Mouse (Mus musculus): ENCODE results near the gene Ano9. TPM values are rescaled to one million over a fixed set of nuclear protein-coding genes. Genes with fewer than 3 reads are reported as not detected.
A peak's percentile ranks its signal among the peaks of the same experiment; 100 is the strongest.

The Ano9 gene
- polyA plus RNA-seq, 1 experiment from 2014 or later: 0.32 TPM

DNA sequence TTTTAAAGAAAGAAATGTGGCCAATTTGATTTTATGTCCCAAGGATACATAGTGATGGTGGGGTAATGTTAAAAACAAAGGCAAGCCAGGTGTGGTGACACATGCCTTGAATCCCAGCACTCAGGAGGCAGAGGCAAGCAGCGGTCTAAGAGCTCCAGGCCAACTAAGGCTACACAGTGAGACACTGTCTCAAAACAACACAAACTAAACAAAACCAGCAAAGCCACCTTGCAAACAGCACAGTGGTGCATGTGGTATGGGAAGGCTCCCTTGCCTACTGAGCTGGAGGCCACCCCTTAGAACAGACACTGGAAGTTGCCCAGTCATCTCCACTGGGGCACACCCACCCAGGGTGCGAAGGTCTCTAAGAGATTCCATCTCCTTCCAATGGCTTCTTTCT lies 57.7 kb downstream of the Ano9 start:
- no peak for DNase-seq (ENCODE audit: low spot score)
- Histone ChIP-seq H3K4me2 (replicated peaks) (peak overlapping the region; percentile 65), H3K27ac (peak overlapping the region; percentile 94), H3K9me3 (ENCODE audit: control insufficient read depth, low read length) (no peaks in the 10 kb centered on the region), H3K4me1 (replicated peaks; ENCODE audit: control insufficient read depth, insufficient read depth, low read length) (peaks cover 24% of the 10 kb centered on the region), H3K9ac (peak overlapping the region; percentile 97), H3K36me3 (replicated peaks; ENCODE audit: control insufficient read depth, insufficient read depth) (peaks cover 19% of the 10 kb centered on the region), H3K27me3 (ENCODE audit: control insufficient read depth, insufficient read depth, low read length) (no peaks in the 10 kb centered on the region), H3K4me3 (replicated peaks; ENCODE audit: low read length) (peak overlapping the region; percentile 80)
- ATAC-seq (ENCODE audit: low FRiP score): 0 out of 2 replicates have a peak, but pooled peaks have one; percentile 0
- WGBS: 57% methylated on average over 2 of the region's 2 CpGs

DNA sequence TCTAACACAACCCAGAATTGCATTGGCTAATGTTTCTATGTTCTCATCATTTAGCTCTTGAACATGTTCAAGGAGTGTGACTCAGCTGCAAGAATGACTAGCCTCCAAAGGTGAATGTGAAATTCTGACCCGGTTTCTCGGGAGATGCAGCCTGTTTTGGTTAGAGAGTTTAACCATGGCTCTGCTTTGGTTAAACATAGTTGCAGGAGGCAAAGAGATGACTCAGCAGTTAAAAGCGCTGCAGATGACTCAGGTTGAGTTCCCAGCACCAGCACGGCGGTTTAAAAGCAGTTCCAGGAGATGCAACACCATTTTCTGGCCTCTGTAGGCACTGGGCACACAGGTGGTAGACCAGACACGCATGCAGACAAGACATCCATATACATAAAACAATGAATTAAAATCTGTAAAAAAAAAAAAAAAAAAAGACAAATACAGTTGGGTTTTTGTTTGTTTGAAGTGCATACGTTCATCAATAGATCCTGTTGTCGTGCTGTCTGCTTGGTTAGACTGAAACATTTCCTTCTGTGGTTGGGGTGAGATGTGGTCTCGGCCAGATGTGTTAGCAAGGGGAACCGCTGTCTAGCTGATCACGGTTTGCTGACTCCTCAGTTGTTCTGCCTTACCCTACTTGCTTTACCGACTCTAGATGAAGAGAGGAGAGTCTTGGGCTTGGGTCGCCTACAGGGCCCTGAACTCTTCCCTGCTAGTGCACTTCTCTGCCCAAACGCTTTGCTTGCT lies 58.8 kb downstream of the Ano9 start:
- no peak for DNase-seq (ENCODE audit: low spot score)
- WGBS: 95% methylated on average over 14 of the region's 14 CpGs
- no peaks in the 10 kb centered on the region for H3K27me3 ChIP-seq (ENCODE audit: control insufficient read depth, insufficient read depth, low read length)
- no peak overlapping the region for H3K4me3 ChIP-seq (replicated peaks; ENCODE audit: low read length)
- no peak for ATAC-seq (ENCODE audit: low FRiP score)
- no peak overlapping the region for H3K4me2 ChIP-seq (replicated peaks)
- peaks cover 7% of the 10 kb centered on the region; the same call in 1 of the 2 replicates for H3K36me3 ChIP-seq (replicated peaks; ENCODE audit: control insufficient read depth, insufficient read depth)
- peaks cover 24% of the 10 kb centered on the region for H3K4me1 ChIP-seq (replicated peaks; ENCODE audit: control insufficient read depth, insufficient read depth, low read length)
- H3K9ac ChIP-seq: no peak overlapping the region
- H3K27ac ChIP-seq: no peak overlapping the region
- no peaks in the 10 kb centered on the region for H3K9me3 ChIP-seq (ENCODE audit: control insufficient read depth, low read length)

DNA sequence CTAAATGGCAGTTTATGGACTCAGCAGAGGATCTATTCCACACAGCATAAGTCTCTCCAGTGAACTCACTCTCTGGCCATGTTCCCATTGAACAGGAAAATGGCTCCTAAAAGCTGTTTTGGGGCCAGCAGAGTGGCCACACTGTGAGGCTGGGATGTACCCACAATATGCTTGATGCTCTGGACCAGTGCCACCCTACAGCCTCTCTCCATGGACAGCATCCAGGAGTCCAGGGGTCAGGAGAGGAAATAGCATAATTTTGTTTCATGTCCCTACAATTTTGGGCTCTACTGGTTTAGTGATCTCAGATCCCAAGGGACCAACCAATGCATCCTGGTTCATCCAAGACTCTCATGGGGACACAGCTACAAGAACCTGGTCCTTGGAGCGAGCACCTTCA lies 60.1 kb downstream of the Ano9 start:
- Histone ChIP-seq H3K9me3 (ENCODE audit: control insufficient read depth, low read length) (no peaks in the 10 kb centered on the region), H3K36me3 (replicated peaks; ENCODE audit: control insufficient read depth, insufficient read depth) (no peaks in the 10 kb centered on the region), H3K27ac (no peak overlapping the region), H3K4me3 (replicated peaks; ENCODE audit: low read length) (no peak overlapping the region), H3K9ac (no peak overlapping the region), H3K4me1 (replicated peaks; ENCODE audit: control insufficient read depth, insufficient read depth, low read length) (peaks cover 19% of the 10 kb centered on the region), H3K27me3 (ENCODE audit: control insufficient read depth, insufficient read depth, low read length) (no peaks in the 10 kb centered on the region), H3K4me2 (replicated peaks) (no peak overlapping the region)
- ATAC-seq (ENCODE audit: low FRiP score): no peak
- DNase-seq (ENCODE audit: low spot score): no peak
- 96% methylated on average over 1 of the region's 1 CpGs for WGBS

DNA sequence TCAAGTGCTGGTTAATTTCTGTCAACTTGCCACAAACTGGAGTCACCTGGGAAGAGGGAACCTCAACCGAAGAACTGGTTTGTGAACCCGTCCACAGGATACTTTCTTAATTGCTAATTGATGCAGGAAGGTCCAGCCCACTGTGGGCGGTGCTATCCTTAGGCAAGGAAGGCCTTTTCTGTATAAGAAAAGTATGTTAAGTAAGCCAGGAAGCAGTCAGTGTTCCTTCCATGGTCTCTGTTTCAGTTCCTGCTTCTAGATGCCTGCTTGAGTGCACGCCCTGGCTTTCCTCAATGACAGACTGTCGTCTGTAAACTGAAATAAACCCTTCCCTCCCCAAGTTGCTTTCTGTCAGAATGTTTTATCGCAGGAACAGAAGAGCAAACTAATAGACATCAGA lies 60.6 kb downstream of the Ano9 start:
- H3K4me3 ChIP-seq (replicated peaks; ENCODE audit: low read length): no peak overlapping the region
- no peaks in the 10 kb centered on the region for H3K27me3 ChIP-seq (ENCODE audit: control insufficient read depth, insufficient read depth, low read length)
- no peak for ATAC-seq (ENCODE audit: low FRiP score)
- 89% methylated on average over 6 of the region's 6 CpGs for WGBS
- DNase-seq (ENCODE audit: low spot score): no peak
- H3K9ac ChIP-seq: no peak overlapping the region
- no peak overlapping the region for H3K27ac ChIP-seq
- H3K36me3 ChIP-seq (replicated peaks; ENCODE audit: control insufficient read depth, insufficient read depth): no peaks in the 10 kb centered on the region
- H3K4me2 ChIP-seq (replicated peaks): no peak overlapping the region
- H3K9me3 ChIP-seq (ENCODE audit: control insufficient read depth, low read length): no peaks in the 10 kb centered on the region
- H3K4me1 ChIP-seq (replicated peaks; ENCODE audit: control insufficient read depth, insufficient read depth, low read length): peaks cover 13% of the 10 kb centered on the region

DNA sequence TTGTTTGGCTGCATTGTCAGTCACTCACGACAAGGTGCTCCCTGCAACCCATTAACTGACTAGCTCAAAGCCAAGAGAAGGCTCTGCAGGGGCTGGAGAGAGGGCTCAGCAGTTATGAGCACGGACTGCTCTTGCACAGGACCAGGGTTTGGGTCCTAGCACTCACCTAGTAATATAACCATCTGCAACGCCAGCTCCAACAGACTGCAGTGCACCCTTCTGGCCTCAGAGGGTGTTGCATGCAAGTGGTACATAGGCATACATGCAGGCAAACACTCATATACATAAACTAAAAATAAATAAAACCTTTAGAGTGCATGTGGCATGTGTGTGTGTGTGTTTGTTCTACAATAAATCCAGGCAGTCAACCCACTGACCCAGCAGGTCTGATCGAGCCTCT lies 61.8 kb downstream of the Ano9 start:
- Histone ChIP-seq H3K36me3 (replicated peaks; ENCODE audit: control insufficient read depth, insufficient read depth) (no peaks in the 10 kb centered on the region), H3K9ac (no peak overlapping the region), H3K4me2 (replicated peaks) (no peak overlapping the region), H3K4me1 (replicated peaks; ENCODE audit: control insufficient read depth, insufficient read depth, low read length) (peaks cover 9% of the 10 kb centered on the region), H3K27ac (no peak overlapping the region), H3K9me3 (ENCODE audit: control insufficient read depth, low read length) (no peaks in the 10 kb centered on the region), H3K4me3 (replicated peaks; ENCODE audit: low read length) (no peak overlapping the region), H3K27me3 (ENCODE audit: control insufficient read depth, insufficient read depth, low read length) (no peaks in the 10 kb centered on the region)
- ATAC-seq (ENCODE audit: low FRiP score): no peak
- 83% methylated on average over 4 of the region's 4 CpGs for WGBS
- no peak for DNase-seq (ENCODE audit: low spot score)

DNA sequence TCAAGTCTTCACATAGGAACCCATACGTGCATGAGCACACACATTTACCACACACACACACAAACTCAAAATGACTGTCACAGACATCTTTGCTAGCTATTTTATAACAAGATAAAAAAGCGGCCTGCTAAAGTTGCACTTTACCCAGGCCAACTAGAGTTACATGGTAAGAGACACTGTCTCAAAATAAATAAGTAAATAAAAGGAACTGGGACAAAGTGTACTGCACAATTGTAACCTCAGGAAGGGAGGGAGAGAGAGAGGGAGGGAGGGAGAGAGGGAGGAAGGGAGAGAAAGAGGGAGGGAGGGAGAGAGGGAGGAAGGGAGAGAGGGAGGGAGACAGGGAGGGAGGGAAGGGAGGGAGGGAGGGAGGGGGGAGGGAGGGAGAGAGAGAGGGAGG lies 65.2 kb downstream of the Ano9 start:
- no peak for DNase-seq (ENCODE audit: low spot score)
- H3K27me3 ChIP-seq (ENCODE audit: control insufficient read depth, insufficient read depth, low read length): no peaks in the 10 kb centered on the region
- H3K4me3 ChIP-seq (replicated peaks; ENCODE audit: low read length): no peak overlapping the region
- no peaks in the 10 kb centered on the region for H3K9me3 ChIP-seq (ENCODE audit: control insufficient read depth, low read length)
- H3K36me3 ChIP-seq (replicated peaks; ENCODE audit: control insufficient read depth, insufficient read depth): no peaks in the 10 kb centered on the region
- WGBS: 92% methylated on average over 2 of the region's 2 CpGs
- no peak overlapping the region for H3K9ac ChIP-seq
- no peak overlapping the region for H3K4me2 ChIP-seq (replicated peaks)
- H3K4me1 ChIP-seq (replicated peaks; ENCODE audit: control insufficient read depth, insufficient read depth, low read length): peaks cover 2% of the 10 kb centered on the region
- no peak overlapping the region for H3K27ac ChIP-seq
- ATAC-seq (ENCODE audit: low FRiP score): no peak

DNA sequence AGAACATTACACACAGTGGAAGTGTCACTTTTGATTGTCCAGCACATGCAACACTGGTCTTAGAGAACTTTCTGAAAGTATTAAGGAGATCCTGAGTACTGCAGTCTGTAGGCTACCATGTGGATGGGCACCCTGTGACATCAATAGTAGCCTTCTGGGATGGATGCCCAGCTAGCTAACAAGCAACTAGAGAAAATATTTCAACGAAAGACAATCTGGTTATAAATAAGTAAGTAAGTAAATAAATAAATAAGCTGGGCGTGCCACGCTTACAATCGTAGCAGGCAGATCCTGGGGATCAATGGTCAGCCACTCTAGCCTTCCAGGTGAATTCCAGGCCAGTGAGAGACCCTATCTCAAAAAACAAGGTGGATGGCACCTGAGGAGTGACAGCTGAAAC lies 65.6 kb downstream of the Ano9 start:
- Histone ChIP-seq H3K9me3 (ENCODE audit: control insufficient read depth, low read length) (no peaks in the 10 kb centered on the region), H3K27ac (no peak overlapping the region), H3K27me3 (ENCODE audit: control insufficient read depth, insufficient read depth, low read length) (no peaks in the 10 kb centered on the region), H3K4me1 (replicated peaks; ENCODE audit: control insufficient read depth, insufficient read depth, low read length) (peaks cover 6% of the 10 kb centered on the region), H3K9ac (no peak overlapping the region), H3K4me2 (replicated peaks) (no peak overlapping the region), H3K36me3 (replicated peaks; ENCODE audit: control insufficient read depth, insufficient read depth) (no peaks in the 10 kb centered on the region), H3K4me3 (replicated peaks; ENCODE audit: low read length) (no peak overlapping the region)
- DNase-seq (ENCODE audit: low spot score) (no peak), ATAC-seq (ENCODE audit: low FRiP score) (no peak)
- WGBS: 92% methylated on average over 4 of the region's 4 CpGs

Other genes with a start within 250 kb of the Ano9 start
- 177 and 185 TPM in 2 replicates for gene Psmd13, start 235.8 kb downstream of the Ano9 start, polyA plus RNA-seq (2014; fragmentation: Nextera tagmentation; extraction: Ambion mirVana)
- gene Sirt3, start 235.5 kb downstream of the Ano9 start, polyA plus RNA-seq (2014; fragmentation: Nextera tagmentation; extraction: Ambion mirVana): 44.4 and 47.5 TPM in 2 replicates
- gene Cox8b, start 217.4 kb downstream of the Ano9 start, polyA plus RNA-seq (2014; fragmentation: Nextera tagmentation; extraction: Ambion mirVana): not detected in 2 replicates
- gene Nlrp6, start 196.9 kb downstream of the Ano9 start, polyA plus RNA-seq (2014; fragmentation: Nextera tagmentation; extraction: Ambion mirVana): 0.60 and 1.4 TPM in 2 replicates
- 8.2 and 9.2 TPM in 2 replicates for gene Pgghg, start 176.4 kb downstream of the Ano9 start, polyA plus RNA-seq (2014; fragmentation: Nextera tagmentation; extraction: Ambion mirVana)
- gene Ifitm5, start 167.5 kb downstream of the Ano9 start, polyA plus RNA-seq (2014; fragmentation: Nextera tagmentation; extraction: Ambion mirVana): 0.55 TPM in 1 of 2 replicates, not detected in the other
- not detected in 2 replicates for gene Gm45717, start 161.9 kb downstream of the Ano9 start, polyA plus RNA-seq (2014; fragmentation: Nextera tagmentation; extraction: Ambion mirVana)
- gene Ifitm2, start 161.8 kb downstream of the Ano9 start, polyA plus RNA-seq (2014; fragmentation: Nextera tagmentation; extraction: Ambion mirVana): 201 and 234 TPM in 2 replicates
- 16.8 and 21.9 TPM in 2 replicates for gene Ifitm1, start 150.6 kb downstream of the Ano9 start, polyA plus RNA-seq (2014; fragmentation: Nextera tagmentation; extraction: Ambion mirVana)
- gene Ifitm3, start 107.0 kb downstream of the Ano9 start, polyA plus RNA-seq (2014; fragmentation: Nextera tagmentation; extraction: Ambion mirVana): 28.3 and 45.1 TPM in 2 replicates
- 0.95 and 1.1 TPM in 2 replicates for gene Ifitm6, start 99.9 kb downstream of the Ano9 start, polyA plus RNA-seq (2014; fragmentation: Nextera tagmentation; extraction: Ambion mirVana)
- not detected in 2 replicates for gene Gm17387, start 88.7 kb downstream of the Ano9 start, polyA plus RNA-seq (2014; fragmentation: Nextera tagmentation; extraction: Ambion mirVana)
- 38.4 and 41.5 TPM in 2 replicates for gene B4galnt4, start 56.7 kb downstream of the Ano9 start, polyA plus RNA-seq (2014; fragmentation: Nextera tagmentation; extraction: Ambion mirVana)
- gene Pkp3, start 39.6 kb downstream of the Ano9 start, polyA plus RNA-seq (2014; fragmentation: Nextera tagmentation; extraction: Ambion mirVana): not detected in 2 replicates
- gene Sigirr, start 17.2 kb downstream of the Ano9 start, polyA plus RNA-seq (2014; fragmentation: Nextera tagmentation; extraction: Ambion mirVana): 2.5 and 3.1 TPM in 2 replicates
- 86.1 and 92.0 TPM in 2 replicates for gene Ptdss2, start 4.6 kb upstream of the Ano9 start, polyA plus RNA-seq (2014; fragmentation: Nextera tagmentation; extraction: Ambion mirVana)
- gene Rnh1, start 55.1 kb upstream of the Ano9 start, polyA plus RNA-seq (2014; fragmentation: Nextera tagmentation; extraction: Ambion mirVana): 53.5 and 56.1 TPM in 2 replicates
- gene Hras, start 76.2 kb upstream of the Ano9 start, polyA plus RNA-seq (2014; fragmentation: Nextera tagmentation; extraction: Ambion mirVana): 168 and 187 TPM in 2 replicates
- 6.6 and 7.6 TPM in 2 replicates for gene Lrrc56, start 76.4 kb upstream of the Ano9 start, polyA plus RNA-seq (2014; fragmentation: Nextera tagmentation; extraction: Ambion mirVana)
- gene Lmntd2, start 96.3 kb upstream of the Ano9 start, polyA plus RNA-seq (2014; fragmentation: Nextera tagmentation; extraction: Ambion mirVana): 0.20 and 0.66 TPM in 2 replicates
- gene Rassf7, start 98.1 kb upstream of the Ano9 start, polyA plus RNA-seq (2014; fragmentation: Nextera tagmentation; extraction: Ambion mirVana): 20.2 and 23.5 TPM in 2 replicates
- gene Phrf1, start 111.0 kb upstream of the Ano9 start, polyA plus RNA-seq (2014; fragmentation: Nextera tagmentation; extraction: Ambion mirVana): 61.8 and 63.5 TPM in 2 replicates
- 1.4 and 1.6 TPM in 2 replicates for gene Irf7, start 148.7 kb upstream of the Ano9 start, polyA plus RNA-seq (2014; fragmentation: Nextera tagmentation; extraction: Ambion mirVana)
- gene Cdhr5, start 159.0 kb upstream of the Ano9 start, polyA plus RNA-seq (2014; fragmentation: Nextera tagmentation; extraction: Ambion mirVana): not detected in 2 replicates
- gene Sct, start 161.3 kb upstream of the Ano9 start, polyA plus RNA-seq (2014; fragmentation: Nextera tagmentation; extraction: Ambion mirVana): 3.2 and 4.1 TPM in 2 replicates
- gene Drd4, start 174.2 kb upstream of the Ano9 start, polyA plus RNA-seq (2014; fragmentation: Nextera tagmentation; extraction: Ambion mirVana): 0.65 and 0.88 TPM in 2 replicates
- gene Deaf1, start 209.9 kb upstream of the Ano9 start, polyA plus RNA-seq (2014; fragmentation: Nextera tagmentation; extraction: Ambion mirVana): 187 TPM in 2 replicates
- 24.7 and 32.6 TPM in 2 replicates for gene Tmem80, start 209.9 kb upstream of the Ano9 start, polyA plus RNA-seq (2014; fragmentation: Nextera tagmentation; extraction: Ambion mirVana)
- 0.98 and 1.2 TPM in 2 replicates for gene Eps8l2, start 221.1 kb upstream of the Ano9 start, polyA plus RNA-seq (2014; fragmentation: Nextera tagmentation; extraction: Ambion mirVana)

All from hindbrain, embryonic 14.5 days (tissue).